Mouse (Mus musculus): Measurements from ENCODE around the gene Prkag2.

- TF ChIP-seq CTCF (IDR thresholded peaks at IDR 0.05; ENCODE audit: control insufficient read depth, insufficient read depth, insufficient read length) (no peak), USF1 (IDR thresholded peaks at IDR 0.05; ENCODE audit: low read depth) (no peak), MAX (IDR thresholded peaks at IDR 0.05) (no peak)
Observed at GRCm38 (mm10) chr5:24933760-24934159, 166.7 kb downstream of the Prkag2 start.
